ENCODE assay signal across 11 mouse cellular contexts in the genomic region with DNA sequence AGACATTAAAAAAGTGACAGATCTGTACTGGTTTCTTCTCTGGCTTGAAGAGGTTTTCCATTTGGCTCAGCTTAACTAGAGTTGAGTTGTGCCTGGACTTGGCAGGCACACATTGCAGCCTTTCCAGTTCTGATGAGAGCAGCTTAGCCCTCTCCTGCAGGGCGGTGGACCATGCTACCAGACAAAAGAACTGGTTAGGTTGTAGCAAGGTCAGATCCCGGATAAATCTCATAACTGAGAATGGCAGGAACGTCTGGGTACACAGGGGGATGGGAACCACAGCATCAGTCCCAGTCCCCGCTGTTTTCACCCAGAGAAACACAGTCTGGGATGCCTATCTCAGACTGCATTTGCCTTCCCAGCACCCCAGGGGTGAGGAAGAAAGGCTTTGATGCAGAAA.
A peak's percentile ranks its signal among the peaks of the same experiment; 100 is the strongest.
DNase-seq lines count a peak whose midpoint lies in the region; ATAC-seq lines count a peak whose summit lies in the region.
"Had no signal": no experiment of that assay in that cellular context is flagged by ENCODE, and none has a peak within 500 bp of the region (broad histone marks: within the 10 kb centered on the region; RNA-seq: fewer than 3 reads in every experiment).

No protein-coding gene starts in this region.

- no peaks in the 10 kb centered on the region for H3K9me3 ChIP-seq in neural tube, embryonic 13.5 days
- no peaks in the 10 kb centered on the region for H3K9me3 ChIP-seq in forebrain, embryonic 14.5 days (replicated peaks; ENCODE audit: control insufficient read depth, low read length)

- peak overlapping the region; percentile 23; the same call in 1 of the 2 replicates for H3K27ac ChIP-seq in neural tube, embryonic 13.5 days (replicated peaks)
- H3K27ac ChIP-seq in forebrain, embryonic 14.5 days (ENCODE audit: low read depth, low read length) = peak overlapping the region; percentile 39; the same call in 1 of the 2 replicates
- H3K27ac ChIP-seq: stomach, postnatal 0 days had no signal

- H3K4me3 ChIP-seq in neural tube, embryonic 13.5 days = no peak overlapping the region
- H3K4me3 ChIP-seq in forebrain, embryonic 14.5 days (ENCODE audit: low read depth, low read length) = no peak overlapping the region
- H3K4me3 ChIP-seq: megakaryocyte, embryonic 14.5 days had no signal

- H3K4me2 ChIP-seq in neural tube, embryonic 13.5 days = no peak overlapping the region
- H3K4me2 ChIP-seq in forebrain, embryonic 14.5 days (ENCODE audit: low read length) = no peak overlapping the region

- DNase-seq in heart, adult 18-20 months = peak; percentile 50 to 61
- no peak for DNase-seq in heart, postnatal 4 days
- DNase-seq in neural tube, embryonic 10.5 days (ENCODE audit: extremely low spot score, low spot score) = no peak
- peak; percentile 48 for DNase-seq in forebrain, embryonic 14.5 days (ENCODE audit: low spot score)
- DNase-seq in retina, postnatal 1 day = peak; percentile 38
- no peak for DNase-seq in frontal cortex, postnatal 36 days (ENCODE audit: low spot score in 2 of 2)

- no peak for ATAC-seq in neural tube, embryonic 13.5 days (ENCODE audit: low read depth)
- no peak; the same call in 1 of the 2 replicates for ATAC-seq in forebrain, embryonic 14.5 days
- no peak for ATAC-seq in erythroid progenitor cell, adult 5-6 weeks (replicated peaks; ENCODE audit: low FRiP score, poor library complexity, severe bottlenecking)
- ATAC-seq: activated CD4-positive, CD25-positive, alpha-beta regulatory T cell, adult 4 months had no signal

- H3K4me1 ChIP-seq in neural tube, embryonic 13.5 days (replicated peaks) = peaks cover 36% of the 10 kb centered on the region
- peaks cover 14% of the 10 kb centered on the region for H3K4me1 ChIP-seq in forebrain, embryonic 14.5 days (ENCODE audit: control insufficient read depth, insufficient read depth, low read length)
- H3K4me1 ChIP-seq: megakaryocyte, embryonic 14.5 days had no signal

- H3K36me3 ChIP-seq in neural tube, embryonic 13.5 days = no peaks in the 10 kb centered on the region
- H3K36me3 ChIP-seq in forebrain, embryonic 14.5 days (ENCODE audit: control insufficient read depth, insufficient read depth, low read length) = no peaks in the 10 kb centered on the region

- no peak overlapping the region for H3K9ac ChIP-seq in neural tube, embryonic 13.5 days
- no peak overlapping the region for H3K9ac ChIP-seq in forebrain, embryonic 14.5 days (ENCODE audit: low read length)

- no peaks in the 10 kb centered on the region for H3K27me3 ChIP-seq in neural tube, embryonic 13.5 days
- no peaks in the 10 kb centered on the region for H3K27me3 ChIP-seq in forebrain, embryonic 14.5 days (replicated peaks; ENCODE audit: control insufficient read depth, insufficient read depth, low read length)

- 63% methylated on average over 4 of the region's 4 CpGs for WGBS in neural tube, embryonic 13.5 days
- WGBS in forebrain, embryonic 14.5 days = 34% methylated on average over 4 of the region's 4 CpGs

Comparison
In these comparisons a context has a peak if more than half of its experiments do, and no peak if none do; other contexts are left out.
1. DNase-seq: peak in heart, adult 18-20 months (2 of 2), forebrain, embryonic 14.5 days (single experiment) and retina, postnatal 1 day (single experiment); none in heart, postnatal 4 days (single experiment), neural tube, embryonic 10.5 days (single experiment) and frontal cortex, postnatal 36 days (0 of 2).